Mouse (Mus musculus): Measurements from ENCODE around the gene Cplx3. TPM values are rescaled to one million over a fixed set of nuclear protein-coding genes. Genes with fewer than 3 reads are reported as not detected.
A peak's percentile ranks its signal among the peaks of the same experiment; 100 is the strongest.

The Cplx3 gene
- 10 to 100 TPM; 16.3 to 27.4 TPM for total RNA-seq (2021)

DNA sequence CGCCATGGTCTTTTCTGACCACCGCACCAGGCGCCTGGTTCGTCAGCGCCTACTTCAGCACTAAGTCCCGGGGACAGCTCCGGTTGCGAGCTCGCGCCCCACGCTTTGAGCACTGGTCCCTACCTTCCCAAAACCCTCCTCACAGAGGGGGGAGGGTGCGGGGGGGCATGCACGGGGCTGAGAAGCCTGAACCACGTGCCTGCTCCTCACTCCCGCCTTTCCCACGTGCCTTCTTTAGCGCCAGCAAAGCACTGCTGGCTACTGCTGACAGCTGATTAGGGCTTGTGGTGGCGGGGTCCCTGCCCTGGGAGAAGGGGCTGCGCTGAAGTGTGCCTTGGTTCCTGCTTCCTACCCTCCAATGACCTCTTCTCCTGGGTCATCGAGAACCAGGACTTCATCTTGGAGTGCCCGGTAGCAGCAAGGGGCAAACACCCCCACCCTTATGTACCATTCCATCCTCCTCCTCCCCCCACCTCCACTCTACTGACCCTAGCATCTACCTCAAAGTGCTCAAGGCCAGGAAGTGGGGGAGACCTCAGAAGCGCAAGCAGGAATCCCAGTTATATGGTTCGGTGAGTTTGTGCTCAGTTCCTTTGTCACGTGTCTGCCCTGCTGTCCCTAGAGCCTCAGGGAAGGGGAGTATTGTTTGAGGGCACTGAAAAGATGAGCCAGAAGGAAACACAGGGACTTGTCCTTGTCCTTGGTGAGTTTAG lies at the start of gene Cplx3:
Cplx3 (minus strand) TSS at position 143 of the 713 bp plus-strand sequence.
- intact Hi-C loops (cut with DNase I), result no loop called here
- no peak for DNase-seq (ENCODE audit: low spot score in 2 of 2)

GRCm38 (mm10) chr9:57655749-57656148 lies 49.7 kb upstream of the Cplx3 start:
- peak; percentile 86 to 91 for DNase-seq (ENCODE audit: low spot score in 2 of 2)
- intact Hi-C loops (cut with DNase I), result loop anchor here (5.0 kb wide), 1 partner anchor 113 kb away; no protein-coding TSS in a partner anchor

DNA sequence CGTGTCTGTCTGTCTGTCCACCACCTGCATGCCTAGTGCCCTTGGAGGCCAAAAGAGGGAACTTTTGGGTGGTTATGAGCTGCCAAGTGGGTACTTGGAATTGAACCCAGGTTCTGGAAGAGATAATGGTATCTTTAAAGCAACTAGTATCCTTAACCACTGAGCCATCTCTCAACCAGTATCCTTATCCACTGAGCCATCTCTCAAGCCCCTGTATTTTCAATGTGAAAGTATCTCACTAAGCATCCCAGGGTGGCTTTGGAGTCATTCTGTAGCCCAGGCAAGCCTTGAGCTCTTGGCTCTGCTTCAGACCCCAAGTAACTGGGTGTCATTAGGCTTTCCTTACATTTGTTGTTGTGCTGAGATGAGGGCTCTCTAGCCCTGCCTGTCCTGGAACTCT lies 48.9 kb upstream of the Cplx3 start:
- intact Hi-C loops (cut with DNase I), result loop anchor here (5.0 kb wide), 1 partner anchor 113 kb away; no protein-coding TSS in a partner anchor
- DNase-seq (ENCODE audit: low spot score in 2 of 2), result no peak

DNA sequence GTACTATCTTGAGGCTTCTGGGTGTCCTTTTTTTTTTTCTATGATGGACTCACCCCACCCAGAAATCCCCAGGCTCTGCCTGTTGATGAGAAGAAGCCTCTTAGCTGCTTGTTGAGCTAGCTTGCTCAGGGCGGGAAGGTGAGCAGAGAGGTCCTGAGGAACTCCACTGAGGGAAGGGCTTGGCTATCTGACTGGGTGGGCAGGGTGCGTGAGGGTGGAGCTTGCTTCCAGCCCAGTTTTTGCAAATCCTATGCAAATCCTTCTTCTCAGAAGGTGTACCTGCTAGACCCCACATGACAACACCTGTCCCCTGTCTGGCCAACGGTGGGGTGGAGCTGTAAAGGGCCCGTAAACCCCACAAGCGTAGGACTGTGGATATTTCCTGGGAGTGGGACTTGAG lies 47.2 kb upstream of the Cplx3 start, which contains the start of gene Csk:
Csk (minus strand) TSS at position 349 of the 400 bp plus-strand sequence.
- intact Hi-C loops (cut with DNase I), result no loop called here
- no peak for DNase-seq (ENCODE audit: low spot score in 2 of 2)

DNA sequence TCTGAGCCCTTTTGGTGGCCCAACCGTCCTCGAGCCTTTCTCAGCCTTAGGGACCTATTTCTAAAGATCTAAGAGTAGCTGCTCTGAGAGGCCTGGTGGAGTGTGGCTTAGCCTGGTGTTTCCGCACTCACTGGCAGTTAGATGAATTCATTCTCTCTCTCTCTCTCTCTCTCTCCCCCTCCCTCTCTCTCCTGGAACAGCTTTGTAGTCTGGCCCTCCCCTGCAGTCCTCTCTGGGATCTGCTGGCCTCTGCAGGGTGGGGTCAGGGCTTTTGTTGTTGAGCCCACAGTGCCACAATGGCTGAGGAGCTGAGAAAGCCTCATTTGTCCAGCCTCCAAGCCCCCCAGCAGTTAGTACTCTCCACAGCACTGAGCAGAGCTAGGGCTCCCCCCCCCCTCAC lies 46.8 kb upstream of the Cplx3 start:
- intact Hi-C loops (cut with DNase I), result no loop called here
- no peak for DNase-seq (ENCODE audit: low spot score in 2 of 2)

GRCm38 (mm10) chr9:57652351-57652750 lies 46.3 kb upstream of the Cplx3 start:
- intact Hi-C loops (cut with DNase I), result no loop called here
- no peak for DNase-seq (ENCODE audit: low spot score in 2 of 2)

DNA sequence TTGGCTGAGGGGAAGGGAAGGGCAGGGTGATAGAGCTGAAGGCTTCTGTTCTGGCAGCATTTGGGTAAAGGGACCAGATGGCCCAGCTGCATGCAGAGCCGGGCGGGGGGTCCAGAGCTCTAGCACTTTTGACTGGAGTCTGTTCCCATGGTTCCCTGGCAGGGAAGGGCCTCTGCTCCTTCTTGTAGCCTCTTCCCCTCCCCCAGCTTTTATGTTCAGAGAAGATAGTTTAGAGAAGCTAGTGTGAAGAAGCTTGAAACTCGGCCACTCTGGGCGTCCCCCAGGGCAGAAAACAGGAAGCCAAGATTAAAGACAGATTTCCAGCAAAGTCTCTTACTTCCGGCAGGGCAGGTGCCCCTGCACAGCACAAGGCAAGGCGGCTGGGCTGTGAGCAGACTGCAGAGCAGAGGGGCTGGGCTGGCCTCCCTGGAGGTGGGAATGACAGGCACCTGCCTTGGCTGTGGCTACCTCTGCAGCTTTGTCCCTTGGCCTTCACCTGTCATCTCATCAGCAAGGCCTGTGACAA lies 44.8 kb upstream of the Cplx3 start:
- DNase-seq (ENCODE audit: low spot score in 2 of 2), result no peak
- intact Hi-C loops (cut with DNase I), result no loop called here

GRCm38 (mm10) chr9:57650130-57650785 lies 44.2 kb upstream of the Cplx3 start:
- DNase-seq (ENCODE audit: low spot score in 2 of 2), result no peak
- intact Hi-C loops (cut with DNase I), result no loop called here

GRCm38 (mm10) chr9:57647286-57648108 lies 41.4 kb upstream of the Cplx3 start:
- no peak for DNase-seq (ENCODE audit: low spot score in 2 of 2)
- intact Hi-C loops (cut with DNase I), result loop anchor here (5.0 kb wide), 1 partner anchor 55 kb away; no protein-coding TSS in a partner anchor

DNA sequence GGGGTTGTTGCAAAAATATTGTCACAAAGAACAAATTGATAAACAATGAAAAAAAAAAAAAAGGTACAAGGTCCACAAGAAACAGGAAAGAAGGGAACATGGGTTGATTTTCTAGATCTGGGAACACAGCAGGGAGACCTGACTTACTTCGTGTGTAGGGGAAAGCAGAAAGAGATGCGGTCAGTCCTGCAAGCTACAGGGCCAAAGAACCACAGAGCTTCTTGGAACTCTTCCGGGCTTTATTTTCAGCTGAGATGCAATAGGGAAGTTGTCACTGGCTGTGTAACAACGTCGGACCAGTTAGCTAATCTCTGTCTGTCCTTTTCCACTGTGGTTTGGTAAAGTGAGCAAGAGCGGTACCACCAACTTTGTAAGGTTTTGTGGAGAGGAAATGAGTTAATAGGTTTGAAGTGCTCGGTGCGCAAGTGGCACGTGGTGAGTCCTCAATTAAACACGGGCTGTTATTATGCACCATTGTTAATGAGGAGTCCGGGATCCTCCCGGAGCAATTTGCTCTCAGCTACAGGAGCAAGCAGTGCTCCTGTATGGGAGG lies 40.5 kb upstream of the Cplx3 start:
- no peak for DNase-seq (ENCODE audit: low spot score in 2 of 2)
- intact Hi-C loops (cut with DNase I), result loop anchor here (5.0 kb wide), 1 partner anchor 54 kb away; no protein-coding TSS in a partner anchor

GRCm38 (mm10) chr9:57644944-57645893 lies 39.1 kb upstream of the Cplx3 start:
- intact Hi-C loops (cut with DNase I), result loop anchor here (1.0 to 5.0 kb wide), 2 partner anchors 16 to 53 kb away; no protein-coding TSS in a partner anchor
- peak; percentile 91 to 93 for DNase-seq (ENCODE audit: low spot score in 2 of 2)

GRCm38 (mm10) chr9:57644442-57644943 lies 38.4 kb upstream of the Cplx3 start:
- DNase-seq (ENCODE audit: low spot score in 2 of 2), result no peak
- intact Hi-C loops (cut with DNase I), result no loop called here

DNA sequence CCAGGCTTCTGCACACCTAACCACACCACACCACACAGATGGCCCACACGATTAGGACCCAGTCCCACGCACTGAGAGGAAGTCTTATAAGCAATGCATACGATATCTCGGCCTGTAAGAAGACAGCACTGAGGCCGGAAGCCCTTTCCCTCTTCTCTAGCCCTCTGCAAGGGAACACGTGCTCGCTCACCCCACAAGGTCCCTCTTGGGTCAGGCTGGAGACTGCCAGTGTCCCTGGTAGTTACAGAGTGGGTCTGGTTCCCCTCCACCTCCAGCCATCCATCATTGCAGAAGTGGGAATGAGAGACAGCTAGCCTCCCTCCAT lies 37.7 kb upstream of the Cplx3 start:
- intact Hi-C loops (cut with DNase I), result no loop called here
- no peak for DNase-seq (ENCODE audit: low spot score in 2 of 2)

DNA sequence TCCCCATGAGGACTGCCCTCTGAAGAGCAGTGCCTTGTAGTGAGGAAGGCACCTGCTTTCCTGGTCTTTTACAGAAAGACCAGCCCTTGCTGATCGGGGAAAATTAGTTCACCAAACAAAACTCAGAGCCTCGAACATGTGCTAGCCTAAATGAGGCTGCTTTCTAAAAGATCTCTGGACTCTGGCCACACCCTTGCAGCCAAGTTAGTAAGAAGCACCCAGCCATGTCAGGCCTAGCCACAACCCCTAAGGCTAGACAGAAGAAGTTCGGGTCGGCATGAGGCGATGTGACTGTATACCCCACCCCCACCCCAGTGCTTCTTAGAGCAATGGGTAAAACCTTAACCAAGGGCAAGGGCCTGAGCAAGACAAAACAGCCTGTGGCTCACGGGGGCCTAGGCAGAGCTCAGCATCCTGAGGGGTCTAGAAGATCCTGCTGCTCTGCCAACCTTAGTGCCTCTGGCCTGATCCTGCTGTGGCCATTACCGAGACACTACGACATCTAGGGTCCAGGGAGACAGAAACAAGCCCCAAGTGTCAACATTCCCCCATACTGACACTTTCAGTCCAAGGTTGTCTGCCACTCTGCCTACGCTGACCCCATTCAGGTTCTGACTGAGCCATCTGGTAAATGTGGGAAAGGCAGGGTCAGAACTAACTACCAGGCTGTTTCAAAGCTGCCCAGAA lies 37.2 kb upstream of the Cplx3 start:
- intact Hi-C loops (cut with DNase I), result no loop called here
- DNase-seq (ENCODE audit: low spot score in 2 of 2), result no peak

DNA sequence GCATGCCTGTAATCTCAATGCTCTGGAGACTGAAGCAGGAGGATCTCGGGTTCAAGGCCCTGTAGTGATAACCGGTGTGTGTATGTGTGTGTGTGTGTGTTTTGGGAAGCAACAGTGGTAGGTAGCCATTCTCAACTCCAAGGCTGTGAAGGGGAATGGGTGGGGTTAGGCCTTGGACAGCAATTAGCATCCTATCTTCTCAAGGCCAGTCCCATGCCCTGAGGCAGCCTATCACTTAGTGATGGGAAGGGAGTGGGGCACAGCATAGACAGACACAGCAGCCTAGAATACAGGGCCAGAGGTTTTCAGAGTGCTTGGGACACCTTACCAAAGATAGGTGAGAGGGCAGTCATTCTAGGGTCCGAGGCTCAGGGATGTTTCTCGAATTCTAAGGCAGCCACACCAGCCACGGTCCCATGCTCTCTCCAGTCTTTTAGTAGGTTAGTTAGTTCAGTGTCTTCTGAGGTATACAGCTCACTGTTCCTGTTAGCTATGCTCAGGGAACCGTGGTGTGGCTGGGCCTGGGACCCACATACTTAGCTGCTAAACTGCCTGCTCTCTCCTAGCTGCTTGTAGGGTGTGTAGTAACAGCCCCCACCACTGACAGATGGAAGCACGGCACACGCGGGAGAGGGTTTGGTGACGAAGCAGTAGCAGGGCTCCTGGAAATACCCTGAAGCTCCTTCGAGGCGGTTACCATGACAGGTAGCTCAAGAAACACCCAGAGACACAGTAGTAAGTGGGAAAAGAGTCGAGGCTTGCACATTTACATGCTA lies 35.9 kb upstream of the Cplx3 start:
- DNase-seq (ENCODE audit: low spot score in 2 of 2), result no peak
- intact Hi-C loops (cut with DNase I), result no loop called here

- DNase-seq (ENCODE audit: low spot score in 2 of 2), result no peak
- intact Hi-C loops (cut with DNase I), result no loop called here
Observed at GRCm38 (mm10) chr9:57641022-57641421, 34.9 kb upstream of the Cplx3 start.

- no peak for DNase-seq (ENCODE audit: low spot score in 2 of 2)
- intact Hi-C loops (cut with DNase I), result no loop called here
Observed at GRCm38 (mm10) chr9:57640384-57640783, 34.3 kb upstream of the Cplx3 start.

All from left cerebral cortex, postnatal 36 days (tissue).